In genomic region chr3:35269977-35270880, GRCm38 (mm10) we compare ENCODE assay signal across 16 mouse cellular contexts.
DNase-seq lines count a peak whose midpoint lies in the region; ATAC-seq and TF ChIP-seq lines count a peak whose summit lies in the region.
"Had no signal": no experiment of that assay in that cellular context is flagged by ENCODE, and none has a peak within 500 bp of the region (broad histone marks: within the 10 kb centered on the region; RNA-seq: fewer than 3 reads in every experiment).

No protein-coding gene starts in this region.

- no peak overlapping the region for H3K4me2 ChIP-seq in embryonic facial prominence, embryonic 11.5 days (ENCODE audit: low read depth, low read length)
- no peak overlapping the region for H3K4me2 ChIP-seq in hindbrain, embryonic 13.5 days
- H3K4me2 ChIP-seq in midbrain, embryonic 15.5 days = no peak overlapping the region
- no peak overlapping the region for H3K4me2 ChIP-seq in intestine, embryonic 16.5 days (ENCODE audit: low read depth, low read length)
- H3K4me2 ChIP-seq: embryonic facial prominence, embryonic 13.5 days; heart, embryonic 15.5 days; kidney, embryonic 15.5 days; limb, embryonic 13.5 days had no signal

- no peaks in the 10 kb centered on the region for H3K9me3 ChIP-seq in embryonic facial prominence, embryonic 11.5 days (replicated peaks; ENCODE audit: control insufficient read depth, low read length)
- no peaks in the 10 kb centered on the region for H3K9me3 ChIP-seq in hindbrain, embryonic 13.5 days
- no peaks in the 10 kb centered on the region for H3K9me3 ChIP-seq in midbrain, embryonic 15.5 days
- H3K9me3 ChIP-seq in intestine, embryonic 16.5 days (ENCODE audit: control insufficient read depth, low read length) = no peaks in the 10 kb centered on the region
- H3K9me3 ChIP-seq: heart, embryonic 15.5 days; kidney, embryonic 15.5 days; limb, embryonic 13.5 days had no signal

- no peak overlapping the region for H3K4me3 ChIP-seq in embryonic facial prominence, embryonic 11.5 days (ENCODE audit: low read depth, low read length)
- no peak overlapping the region for H3K4me3 ChIP-seq in hindbrain, embryonic 13.5 days
- no peak overlapping the region for H3K4me3 ChIP-seq in midbrain, embryonic 15.5 days
- H3K4me3 ChIP-seq in intestine, embryonic 16.5 days (ENCODE audit: low read length) = no peak overlapping the region
- H3K4me3 ChIP-seq: embryonic facial prominence, embryonic 13.5 days; heart, embryonic 15.5 days; kidney, embryonic 15.5 days; left cerebral cortex, adult 2 months; limb, embryonic 13.5 days had no signal

- TF ChIP-seq CTCF in brain, embryonic 14.5 days (IDR thresholded peaks at IDR 0.05; ENCODE audit: borderline replicate concordance, extremely low read depth, insufficient read depth, insufficient read length) = no peak

- no peaks in the 10 kb centered on the region for H3K4me1 ChIP-seq in embryonic facial prominence, embryonic 11.5 days (ENCODE audit: control insufficient read depth, insufficient read depth, low read length)
- peaks cover 12% of the 10 kb centered on the region for H3K4me1 ChIP-seq in hindbrain, embryonic 13.5 days (replicated peaks)
- peaks cover 10% of the 10 kb centered on the region for H3K4me1 ChIP-seq in midbrain, embryonic 15.5 days
- H3K4me1 ChIP-seq in intestine, embryonic 16.5 days (ENCODE audit: control insufficient read depth, insufficient read depth, low read length) = no peaks in the 10 kb centered on the region

- H3K27ac ChIP-seq in embryonic facial prominence, embryonic 11.5 days (replicated peaks; ENCODE audit: low read depth, low read length) = no peak overlapping the region
- no peak overlapping the region for H3K27ac ChIP-seq in hindbrain, embryonic 13.5 days
- H3K27ac ChIP-seq in midbrain, embryonic 15.5 days = 0 out of 2 replicates have a peak overlapping the region, but pooled peaks have one; percentile 24
- no peak overlapping the region for H3K27ac ChIP-seq in intestine, embryonic 16.5 days (ENCODE audit: low read length)
- H3K27ac ChIP-seq: embryonic facial prominence, embryonic 13.5 days; heart, embryonic 15.5 days; kidney, embryonic 15.5 days; left cerebral cortex, adult 2 months; limb, embryonic 13.5 days; macrophage had no signal

- no peaks in the 10 kb centered on the region for H3K36me3 ChIP-seq in embryonic facial prominence, embryonic 11.5 days (replicated peaks; ENCODE audit: control insufficient read depth, insufficient read depth, low read depth, low read length)
- H3K36me3 ChIP-seq in hindbrain, embryonic 13.5 days = no peaks in the 10 kb centered on the region
- no peaks in the 10 kb centered on the region for H3K36me3 ChIP-seq in midbrain, embryonic 15.5 days (replicated peaks)
- no peaks in the 10 kb centered on the region for H3K36me3 ChIP-seq in intestine, embryonic 16.5 days (ENCODE audit: control insufficient read depth, insufficient read depth, low read length)
- H3K36me3 ChIP-seq: embryonic facial prominence, embryonic 13.5 days; heart, embryonic 15.5 days; kidney, embryonic 15.5 days; limb, embryonic 13.5 days had no signal

- no peak for ATAC-seq in embryonic facial prominence, embryonic 11.5 days (replicated peaks; ENCODE audit: insufficient number of reproducible peaks, low FRiP score, low TSS enrichment, low read depth)
- ATAC-seq in hindbrain, embryonic 13.5 days (ENCODE audit: low FRiP score) = peak; percentile 75; the same call in 1 of the 2 replicates
- ATAC-seq in midbrain, embryonic 15.5 days (replicated peaks) = peak; percentile 85
- ATAC-seq in intestine, embryonic 16.5 days = no peak
- ATAC-seq: liver, postnatal 0 days had no signal

- peak; percentile 67 for DNase-seq in brain, embryonic 14.5 days (ENCODE audit: low read depth)
- DNase-seq in embryonic facial prominence, embryonic 11.5 days (ENCODE audit: low spot score) = peak; percentile 35
- DNase-seq in MN1 (ENCODE audit: low spot score) = no peak
- DNase-seq in cerebellum, postnatal 25 days = no peak
- DNase-seq: cerebellum, adult 11-12 months; liver, postnatal 0 days; right cerebral cortex, adult 18-20 months had no signal

- TF ChIP-seq POLR2A in brain, embryonic 14.5 days (IDR thresholded peaks at IDR 0.05; ENCODE audit: borderline replicate concordance, extremely low read depth, insufficient read depth, insufficient read length, poor library complexity, severe bottlenecking) = no peak

- WGBS in embryonic facial prominence, embryonic 11.5 days = 47% methylated on average over 7 of the region's 7 CpGs
- 46% methylated on average over 7 of the region's 7 CpGs for WGBS in hindbrain, embryonic 13.5 days
- 28% methylated on average over 7 of the region's 7 CpGs for WGBS in midbrain, embryonic 15.5 days
- 68% methylated on average over 7 of the region's 7 CpGs for WGBS in intestine, embryonic 16.5 days

- no peaks in the 10 kb centered on the region for H3K27me3 ChIP-seq in embryonic facial prominence, embryonic 11.5 days (ENCODE audit: control insufficient read depth, insufficient read depth, low read length)
- H3K27me3 ChIP-seq in hindbrain, embryonic 13.5 days = no peaks in the 10 kb centered on the region
- H3K27me3 ChIP-seq in midbrain, embryonic 15.5 days (replicated peaks) = no peaks in the 10 kb centered on the region
- H3K27me3 ChIP-seq in intestine, embryonic 16.5 days (replicated peaks; ENCODE audit: control insufficient read depth, insufficient read depth, low read length) = no peaks in the 10 kb centered on the region
- H3K27me3 ChIP-seq: embryonic facial prominence, embryonic 13.5 days; heart, embryonic 15.5 days; kidney, embryonic 15.5 days; limb, embryonic 13.5 days had no signal

- H3K9ac ChIP-seq in embryonic facial prominence, embryonic 11.5 days (replicated peaks; ENCODE audit: low read length) = no peak overlapping the region
- no peak overlapping the region for H3K9ac ChIP-seq in hindbrain, embryonic 13.5 days
- H3K9ac ChIP-seq in midbrain, embryonic 15.5 days = no peak overlapping the region
- no peak overlapping the region for H3K9ac ChIP-seq in intestine, embryonic 16.5 days (ENCODE audit: low read depth, low read length)
- H3K9ac ChIP-seq: embryonic facial prominence, embryonic 13.5 days; heart, embryonic 15.5 days; kidney, embryonic 15.5 days; limb, embryonic 13.5 days; liver, postnatal 0 days had no signal

Comparison
In these comparisons a context has a peak if more than half of its experiments do, and no peak if none do; other contexts are left out.
1. DNase-seq: peak in brain, embryonic 14.5 days (single experiment) and embryonic facial prominence, embryonic 11.5 days (single experiment); none in MN1 (single experiment) and cerebellum, postnatal 25 days (0 of 2).
2. ATAC-seq: peak in hindbrain, embryonic 13.5 days (single experiment) and midbrain, embryonic 15.5 days (single experiment); none in embryonic facial prominence, embryonic 11.5 days (single experiment) and intestine, embryonic 16.5 days (single experiment).